Mouse (Mus musculus): ENCODE measurements around the gene Npff. TPM values are rescaled to one million over a fixed set of nuclear protein-coding genes. Genes with fewer than 3 reads are reported as not detected.

Npff gene
- polyA plus RNA-seq, 1 experiment from 2014 or later: 2.4 TPM

DNA sequence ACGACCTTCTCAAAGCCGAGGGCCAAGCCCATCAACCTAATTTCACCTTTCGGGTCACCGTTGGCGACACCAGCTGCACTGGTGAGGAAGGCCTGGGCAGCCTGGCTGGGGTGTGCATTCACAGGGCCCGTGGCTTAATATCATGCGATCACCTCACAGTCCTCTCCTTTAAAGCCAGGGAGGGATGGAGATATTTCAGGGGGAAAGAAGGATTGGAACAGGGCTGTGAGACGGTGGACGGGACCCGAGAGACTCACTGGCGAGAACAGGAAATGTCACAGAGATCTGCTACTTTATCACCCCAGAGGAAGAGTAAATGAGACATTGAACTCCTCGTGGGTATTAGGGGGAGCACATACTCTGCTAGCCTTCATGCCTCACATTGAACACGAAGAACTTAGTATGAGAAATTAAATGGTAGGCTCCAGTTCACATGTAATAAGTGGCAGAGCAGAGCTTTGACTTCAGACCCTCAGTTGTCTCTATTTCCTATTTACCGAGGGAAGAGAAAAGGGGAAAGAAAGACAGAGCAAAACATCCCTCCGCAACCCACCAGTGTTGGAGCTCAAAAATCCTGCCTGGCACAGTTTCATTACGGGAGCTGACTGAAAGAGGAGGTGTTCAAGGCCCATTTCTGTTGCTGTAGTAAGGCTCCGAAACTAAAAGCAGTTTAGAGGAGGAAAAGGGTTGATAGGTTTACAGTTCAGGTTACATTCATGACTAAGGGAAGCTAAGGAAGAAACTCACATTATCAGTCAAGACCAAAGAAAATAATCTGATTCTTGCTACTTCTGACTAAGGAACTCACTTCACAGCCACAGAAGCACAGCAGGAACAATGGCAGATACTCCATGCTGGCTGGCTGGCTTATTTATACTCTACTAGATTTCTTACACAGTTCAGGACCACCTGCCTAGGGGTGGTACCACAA is 5.3 kb downstream of the Npff start:
- ATAC-seq (replicated peaks; ENCODE audit: insufficient number of reproducible peaks, insufficient read depth, low FRiP score, low read depth): no peak
- Histone ChIP-seq H3K4me2 (peak overlapping the region; percentile 92), H3K4me3 (peak overlapping the region; percentile 82), H3K9me3 (replicated peaks) (no peaks in the 10 kb centered on the region), H3K27ac (peak overlapping the region; percentile 100), H3K27me3 (no peaks in the 10 kb centered on the region), H3K9ac (peak overlapping the region; percentile 92), H3K4me1 (replicated peaks) (peaks cover 30% of the 10 kb centered on the region), H3K36me3 (peaks cover 26% of the 10 kb centered on the region)
- WGBS: 47% methylated on average over 17 of the region's 17 CpGs

DNA sequence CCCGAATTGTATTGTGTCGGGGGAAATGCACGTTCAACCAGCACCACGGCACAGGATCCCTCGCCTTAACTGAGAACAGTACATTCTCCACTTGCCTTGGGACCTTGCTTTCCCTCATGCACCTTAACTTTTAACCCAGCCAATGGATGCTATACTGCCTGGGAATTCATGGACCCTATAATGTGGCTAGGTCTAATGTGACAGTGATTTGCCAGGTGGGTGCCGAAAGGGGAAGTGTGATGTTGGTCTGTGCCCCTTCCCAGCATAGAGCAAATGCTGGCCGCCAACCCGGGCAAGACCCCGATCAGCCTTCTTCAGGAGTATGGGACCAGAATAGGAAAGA is 5.9 kb downstream of the Npff start:
- WGBS: 12% methylated on average over 9 of the region's 9 CpGs
- peaks cover 20% of the 10 kb centered on the region for H3K36me3 ChIP-seq
- H3K4me1 ChIP-seq (replicated peaks): peaks cover 30% of the 10 kb centered on the region
- H3K27me3 ChIP-seq: no peaks in the 10 kb centered on the region
- no peaks in the 10 kb centered on the region for H3K9me3 ChIP-seq (replicated peaks)
- H3K4me3 ChIP-seq: peak overlapping the region; percentile 82
- peak overlapping the region; percentile 100 for H3K27ac ChIP-seq
- H3K4me2 ChIP-seq: peak overlapping the region; percentile 92
- no peak for ATAC-seq (replicated peaks; ENCODE audit: insufficient number of reproducible peaks, insufficient read depth, low FRiP score, low read depth)
- peak overlapping the region; percentile 92 for H3K9ac ChIP-seq

DNA sequence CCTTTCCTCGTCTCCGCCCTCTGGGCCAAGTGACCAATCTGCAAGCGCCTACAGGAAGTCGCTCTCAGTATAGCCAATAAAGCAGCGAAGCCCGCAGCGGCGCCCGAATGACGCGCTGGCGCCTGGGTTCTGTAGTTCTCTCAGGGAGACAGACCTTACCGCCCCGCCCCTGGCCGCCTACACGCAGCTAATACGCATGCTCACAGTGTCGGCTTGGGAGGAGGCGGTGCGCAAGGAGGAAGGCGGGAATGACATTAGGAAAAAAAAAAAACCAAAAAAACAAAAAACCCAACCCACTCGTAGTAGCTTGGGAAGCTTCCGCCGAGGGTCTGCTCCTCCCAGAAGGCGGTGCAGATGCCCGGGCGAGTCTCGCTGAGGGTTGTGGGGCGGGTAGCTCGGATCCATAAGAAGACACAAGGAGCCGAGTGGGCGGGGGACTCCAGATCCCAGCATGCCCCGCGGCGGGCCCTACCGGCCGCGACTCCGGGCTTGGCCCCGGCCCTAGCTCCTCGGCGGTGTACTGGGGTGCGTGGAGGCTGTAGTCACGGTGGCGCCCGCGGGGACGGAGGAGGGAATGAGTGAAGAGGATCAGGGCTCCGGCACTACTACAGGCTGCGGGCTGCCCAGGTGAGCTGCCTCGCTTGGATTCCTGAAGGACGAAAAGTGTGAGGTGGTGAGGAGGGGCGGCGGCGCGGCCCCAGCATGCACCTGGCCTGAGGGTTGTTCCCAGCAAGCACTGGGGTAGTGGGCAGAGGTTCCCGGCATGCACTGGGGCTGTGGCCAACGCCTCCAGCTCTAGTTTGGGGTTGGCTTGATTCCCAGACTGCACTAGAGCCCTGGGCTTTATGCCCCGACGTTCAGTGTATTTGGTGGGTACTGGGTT is 6.5 kb downstream of the Npff start, which contains the start of gene Tarbp2:
Gene Tarbp2, plus strand, starts transcription at position 217 of the 883 bp plus-strand sequence.
- under 1% methylated on average over 60 of the region's 60 CpGs for WGBS
- peaks cover 18% of the 10 kb centered on the region for H3K36me3 ChIP-seq
- peak; percentile 90 for ATAC-seq (replicated peaks; ENCODE audit: insufficient number of reproducible peaks, insufficient read depth, low FRiP score, low read depth)
- H3K4me2 ChIP-seq: peak within 1 kb of the TSS; percentile 92
- H3K4me3 ChIP-seq: peak within 1 kb of the TSS; percentile 82
- H3K4me1 ChIP-seq (replicated peaks): peaks cover 30% of the 10 kb centered on the region
- H3K27ac ChIP-seq: peak within 1 kb of the TSS; percentile 100
- no peaks in the 10 kb centered on the region for H3K27me3 ChIP-seq
- no peaks in the 10 kb centered on the region for H3K9me3 ChIP-seq (replicated peaks)
- H3K9ac ChIP-seq: peak within 1 kb of the TSS; percentile 92

DNA sequence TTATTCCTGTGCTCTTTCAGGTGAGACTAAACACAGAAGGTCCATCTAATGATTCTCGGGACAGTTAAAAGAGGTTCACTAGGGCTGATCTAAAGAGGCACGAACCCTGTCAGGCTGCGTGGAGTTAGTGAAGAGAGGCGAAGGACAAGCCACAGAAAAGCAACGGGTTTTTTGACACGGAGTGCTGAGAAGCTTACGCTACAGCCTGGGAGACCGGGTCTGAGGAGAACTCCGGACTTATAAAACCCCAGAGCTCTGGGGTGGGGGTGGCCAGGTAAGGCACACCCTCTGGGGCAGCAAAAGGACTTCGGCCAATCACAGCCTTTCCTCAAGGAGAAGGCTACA is 7.1 kb downstream of the Npff start:
- no peaks in the 10 kb centered on the region for H3K9me3 ChIP-seq (replicated peaks)
- H3K4me3 ChIP-seq: peak overlapping the region; percentile 82
- H3K4me1 ChIP-seq (replicated peaks): peaks cover 30% of the 10 kb centered on the region
- peaks cover 14% of the 10 kb centered on the region for H3K36me3 ChIP-seq
- H3K27me3 ChIP-seq: no peaks in the 10 kb centered on the region
- H3K27ac ChIP-seq: peak overlapping the region; percentile 100
- no peak for ATAC-seq (replicated peaks; ENCODE audit: insufficient number of reproducible peaks, insufficient read depth, low FRiP score, low read depth)
- H3K9ac ChIP-seq: peak overlapping the region; percentile 63
- under 1% methylated on average over 10 of the region's 10 CpGs for WGBS
- peak overlapping the region; percentile 92 for H3K4me2 ChIP-seq

DNA sequence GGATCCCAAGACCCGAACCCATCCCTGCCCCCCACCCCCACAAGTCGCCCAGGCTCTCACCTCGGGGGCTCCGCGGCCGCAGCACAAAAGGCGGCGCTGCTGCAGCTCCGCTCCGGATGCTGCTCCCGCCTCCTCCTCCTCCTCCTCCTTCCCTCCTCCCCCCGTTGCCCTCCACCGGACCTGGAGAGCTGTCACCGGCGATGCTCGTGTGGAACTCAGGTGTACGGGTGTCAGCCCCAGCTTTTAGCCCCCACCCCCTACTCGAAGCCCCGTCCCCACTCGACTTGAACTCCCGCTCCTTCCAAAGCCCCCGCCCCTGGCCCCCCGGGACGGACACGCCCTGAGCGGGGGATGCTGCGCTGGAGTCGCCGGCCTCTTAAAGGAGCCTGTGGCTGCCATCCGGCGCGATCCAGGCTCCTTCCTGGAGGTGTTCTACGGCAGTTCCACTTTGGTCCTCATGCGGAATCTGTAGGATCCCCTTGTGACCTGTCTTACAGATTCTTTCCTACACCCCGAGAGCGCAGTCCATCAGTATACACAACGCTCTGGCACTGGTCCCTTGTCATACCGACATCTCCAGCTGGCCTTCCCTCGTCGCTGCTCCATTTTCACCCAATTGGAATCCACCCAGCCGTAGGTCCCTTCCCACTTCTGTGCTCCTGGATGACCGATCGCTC is 7.9 kb downstream of the Npff start, which contains the start of gene Map3k12:
Gene Map3k12, minus strand, starts transcription at position 337 of the 677 bp plus-strand sequence.
- ATAC-seq (replicated peaks; ENCODE audit: insufficient number of reproducible peaks, insufficient read depth, low FRiP score, low read depth): no peak
- Histone ChIP-seq H3K4me1 (replicated peaks) (peaks cover 32% of the 10 kb centered on the region), H3K4me3 (peak within 1 kb of the TSS; percentile 82), H3K4me2 (peak within 1 kb of the TSS; percentile 92), H3K27ac (peak within 1 kb of the TSS; percentile 100), H3K9me3 (replicated peaks) (no peaks in the 10 kb centered on the region), H3K9ac (peak within 1 kb of the TSS; percentile 63), H3K27me3 (no peaks in the 10 kb centered on the region), H3K36me3 (peaks cover 7% of the 10 kb centered on the region; the same call in 1 of the 2 replicates)
- WGBS: under 1% methylated on average over 43 of the region's 43 CpGs

DNA sequence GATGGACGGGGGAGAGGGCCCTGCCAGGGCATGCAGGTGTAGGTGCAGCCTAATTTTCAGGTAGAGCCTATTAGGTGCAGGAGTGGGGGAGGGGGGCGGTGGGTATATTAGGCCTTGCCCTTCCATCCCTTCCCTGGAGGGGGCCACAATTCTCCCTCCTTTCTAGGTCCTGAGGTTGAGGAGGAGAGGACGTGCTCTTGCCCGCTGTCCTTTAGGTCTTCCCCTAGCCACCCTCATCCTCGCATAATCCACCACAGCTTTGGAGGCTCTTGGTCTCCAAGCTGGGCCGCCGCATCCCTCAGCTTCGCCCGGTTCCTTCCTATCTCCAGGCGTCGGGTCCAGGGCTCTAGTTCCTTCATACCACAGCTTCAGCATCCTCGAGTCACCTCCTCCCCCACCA is 8.4 kb downstream of the Npff start:
- no peaks in the 10 kb centered on the region for H3K9me3 ChIP-seq (replicated peaks)
- no peaks in the 10 kb centered on the region for H3K27me3 ChIP-seq
- H3K4me3 ChIP-seq: peak overlapping the region; percentile 82
- peak overlapping the region; percentile 100 for H3K27ac ChIP-seq
- H3K36me3 ChIP-seq: peaks cover 1% of the 10 kb centered on the region; the same call in 1 of the 2 replicates
- H3K9ac ChIP-seq: peak overlapping the region; percentile 63
- 5% methylated on average over 12 of the region's 12 CpGs for WGBS
- no peak for ATAC-seq (replicated peaks; ENCODE audit: insufficient number of reproducible peaks, insufficient read depth, low FRiP score, low read depth)
- peaks cover 37% of the 10 kb centered on the region for H3K4me1 ChIP-seq (replicated peaks)
- peak overlapping the region; percentile 92 for H3K4me2 ChIP-seq

DNA sequence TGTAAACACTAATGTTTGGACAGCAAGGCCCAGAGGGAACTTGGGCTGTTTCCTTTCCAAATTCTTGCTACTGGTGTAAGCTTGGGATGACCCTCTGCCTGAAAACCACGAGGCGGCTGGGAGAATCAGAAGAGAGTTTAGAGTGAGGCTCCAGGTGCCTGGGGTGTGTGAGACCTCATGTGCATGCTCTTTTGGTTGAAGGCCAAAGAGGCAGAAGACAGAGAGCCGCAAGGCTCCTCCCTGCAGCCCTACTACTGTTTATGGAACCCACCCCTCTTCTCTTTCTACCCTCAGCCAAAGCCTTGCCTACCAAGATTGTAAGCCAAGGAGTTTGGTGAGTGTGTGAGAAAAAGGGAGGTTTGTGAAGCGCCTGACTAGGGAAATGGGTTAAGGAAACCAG is 9.0 kb downstream of the Npff start:
- peak overlapping the region; percentile 92 for H3K4me2 ChIP-seq
- no peak for ATAC-seq (replicated peaks; ENCODE audit: insufficient number of reproducible peaks, insufficient read depth, low FRiP score, low read depth)
- H3K27ac ChIP-seq: no peak overlapping the region
- peaks cover 40% of the 10 kb centered on the region for H3K4me1 ChIP-seq (replicated peaks)
- no peaks in the 10 kb centered on the region for H3K27me3 ChIP-seq
- H3K9ac ChIP-seq: peak overlapping the region; percentile 63
- 44% methylated on average over 4 of the region's 4 CpGs for WGBS
- H3K36me3 ChIP-seq: no peaks in the 10 kb centered on the region
- peak overlapping the region; percentile 82 for H3K4me3 ChIP-seq
- H3K9me3 ChIP-seq (replicated peaks): no peaks in the 10 kb centered on the region

DNA sequence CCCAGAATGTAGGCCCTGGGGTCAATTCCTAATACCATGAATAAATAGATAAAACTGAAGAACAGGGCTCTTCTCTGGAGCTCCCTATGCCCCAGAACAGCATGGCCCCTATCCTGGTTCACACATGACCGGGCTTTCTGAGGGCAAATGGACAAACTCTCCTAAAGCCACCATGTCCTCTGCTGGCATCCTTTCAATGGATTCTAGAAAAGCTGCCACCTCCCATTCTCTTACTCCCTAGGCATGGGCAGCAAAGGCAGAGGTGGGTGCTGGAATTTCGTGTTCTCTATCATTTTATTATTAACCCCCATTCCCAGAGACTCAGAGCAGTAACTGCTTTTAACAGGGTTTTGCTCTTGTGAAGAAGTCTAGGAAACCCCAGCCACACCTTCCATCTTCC is 9.5 kb downstream of the Npff start:
- no peaks in the 10 kb centered on the region for H3K36me3 ChIP-seq
- no peak overlapping the region; the same call in 1 of the 2 replicates for H3K4me2 ChIP-seq
- WGBS: 89% methylated on average over 2 of the region's 2 CpGs
- H3K9me3 ChIP-seq (replicated peaks): no peaks in the 10 kb centered on the region
- H3K4me3 ChIP-seq: no peak overlapping the region
- H3K27me3 ChIP-seq: no peaks in the 10 kb centered on the region
- no peak overlapping the region for H3K27ac ChIP-seq
- H3K9ac ChIP-seq: no peak overlapping the region
- ATAC-seq (replicated peaks; ENCODE audit: insufficient number of reproducible peaks, insufficient read depth, low FRiP score, low read depth): no peak
- H3K4me1 ChIP-seq (replicated peaks): peaks cover 38% of the 10 kb centered on the region

DNA sequence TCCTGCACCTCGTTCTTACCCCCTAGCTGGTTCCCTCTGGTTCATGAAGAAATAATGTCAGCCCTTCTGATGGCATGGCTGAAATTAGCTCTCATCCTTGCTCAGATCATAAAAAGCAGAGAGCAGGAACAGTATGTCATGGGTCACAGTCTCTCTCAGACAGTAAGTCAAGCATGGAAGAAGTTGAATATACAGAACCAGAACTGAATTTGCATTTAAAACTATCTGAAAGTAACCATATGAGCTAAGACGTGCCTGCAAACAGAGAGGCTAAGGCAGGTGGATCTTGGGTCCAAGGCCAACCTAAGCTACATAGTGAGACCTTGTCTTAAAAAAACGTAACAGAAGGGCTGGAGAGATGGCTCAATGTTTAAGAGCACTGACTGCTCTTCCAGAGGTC is 11.7 kb downstream of the Npff start:
- H3K27ac ChIP-seq: no peak overlapping the region
- H3K9ac ChIP-seq: no peak overlapping the region
- ATAC-seq (replicated peaks; ENCODE audit: insufficient number of reproducible peaks, insufficient read depth, low FRiP score, low read depth): no peak
- H3K9me3 ChIP-seq (replicated peaks): no peaks in the 10 kb centered on the region
- H3K36me3 ChIP-seq: no peaks in the 10 kb centered on the region
- H3K4me1 ChIP-seq (replicated peaks): peaks cover 36% of the 10 kb centered on the region
- no peaks in the 10 kb centered on the region for H3K27me3 ChIP-seq
- WGBS: 83% methylated on average over 3 of the region's 3 CpGs
- H3K4me3 ChIP-seq: no peak overlapping the region
- H3K4me2 ChIP-seq: no peak overlapping the region

DNA sequence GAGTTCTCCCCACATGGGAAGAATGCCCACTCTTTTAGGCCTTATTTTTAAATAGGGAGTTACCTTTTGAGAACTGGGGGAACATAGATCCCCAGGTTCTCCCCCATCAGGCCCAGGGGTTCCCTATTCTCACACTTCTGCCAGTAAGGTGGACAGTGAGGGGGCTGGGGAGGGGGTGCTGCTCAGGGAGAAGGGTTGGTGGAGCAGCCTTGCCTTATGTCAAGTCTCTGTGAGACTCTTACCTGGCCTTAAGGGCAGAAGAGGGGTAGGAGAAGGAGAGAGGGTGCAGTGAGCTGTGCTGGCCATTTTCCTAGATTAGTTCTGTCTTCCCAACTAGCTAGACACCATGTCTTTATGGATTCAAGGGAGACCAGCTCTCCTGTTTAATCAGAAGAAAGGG is 12.3 kb downstream of the Npff start:
- Histone ChIP-seq H3K4me1 (replicated peaks) (peaks cover 36% of the 10 kb centered on the region), H3K27ac (no peak overlapping the region), H3K4me3 (no peak overlapping the region), H3K4me2 (no peak overlapping the region), H3K9ac (no peak overlapping the region), H3K27me3 (no peaks in the 10 kb centered on the region), H3K36me3 (no peaks in the 10 kb centered on the region), H3K9me3 (replicated peaks) (no peaks in the 10 kb centered on the region)
- ATAC-seq (replicated peaks; ENCODE audit: insufficient number of reproducible peaks, insufficient read depth, low FRiP score, low read depth): no peak

DNA sequence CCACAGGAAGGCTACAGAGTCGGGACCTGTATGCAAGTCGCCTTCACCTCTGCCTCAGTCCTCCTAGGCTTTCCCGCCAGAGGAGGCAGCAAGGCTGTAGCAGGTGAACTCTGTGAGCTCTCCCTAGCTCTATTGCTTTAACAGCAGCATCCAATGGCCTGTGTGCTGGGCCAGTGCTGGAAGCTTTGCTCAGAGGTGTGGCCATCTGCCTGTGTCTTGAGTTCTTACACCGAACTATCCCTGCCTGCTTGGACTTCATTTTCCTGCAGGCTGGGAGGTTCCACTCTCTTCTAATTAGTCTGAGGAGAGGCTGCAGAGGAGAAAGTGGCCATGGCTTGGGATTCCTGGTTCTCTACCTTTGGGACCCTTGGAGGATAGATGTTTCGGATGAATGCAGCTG is 12.7 kb downstream of the Npff start:
- Histone ChIP-seq H3K36me3 (no peaks in the 10 kb centered on the region), H3K9me3 (replicated peaks) (no peaks in the 10 kb centered on the region), H3K27ac (no peak overlapping the region), H3K27me3 (no peaks in the 10 kb centered on the region), H3K9ac (no peak overlapping the region), H3K4me3 (no peak overlapping the region), H3K4me1 (replicated peaks) (peaks cover 36% of the 10 kb centered on the region), H3K4me2 (no peak overlapping the region)
- 44% methylated on average over 5 of the region's 5 CpGs for whole genome bisulfite sequencing
- ATAC-seq (replicated peaks; ENCODE audit: insufficient number of reproducible peaks, insufficient read depth, low FRiP score, low read depth): no peak
